Mouse (Mus musculus) spleen, adult 2 months (tissue): ENCODE results near the gene Trpm7.

Experiments used
- CTCF ChIP-seq: fragments of 200-500 bp; IDR thresholded peaks from 2 replicates; pipeline ENCODE4 v1.5.1; 2011; ENCODE audit warnings: mild to moderate bottlenecking, inconsistent platforms; ENCODE audit not compliant: insufficient read depth, insufficient read length, insufficient replicate concordance; ENCODE audit errors: extremely low read depth
- POLR2A ChIP-seq: fragments of 200-500 bp; IDR thresholded peaks from 2 replicates; pipeline ENCODE4 v1.6.1; 2011; ENCODE audit warnings: low read depth, low read length, inconsistent platforms

DNA sequence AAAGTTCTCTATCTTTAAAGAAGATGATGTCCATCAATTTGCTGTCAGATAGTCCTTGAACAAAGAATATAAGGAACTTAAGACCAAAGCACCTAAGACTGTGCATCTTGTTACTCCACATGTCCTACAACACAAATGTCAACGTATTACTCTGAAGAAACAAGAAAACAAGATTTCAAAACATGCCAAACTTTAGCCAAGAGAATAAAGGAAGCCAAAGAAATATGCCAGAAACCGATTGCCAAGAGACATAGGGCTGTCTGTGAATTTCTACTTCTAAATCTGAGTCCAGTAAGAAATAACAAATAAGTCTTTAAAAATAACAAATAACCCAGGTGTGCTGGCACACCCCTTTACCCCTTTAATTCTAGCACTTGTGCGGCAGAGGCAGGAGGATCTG lies 11.0 kb downstream of the Trpm7 start:
- TF ChIP-seq CTCF: no peak
- no peak for TF ChIP-seq POLR2A
